Mouse (Mus musculus) cerebellum, adult 9-11 months (tissue): ENCODE data around the gene Medag.
A peak's percentile ranks its signal among the peaks of the same experiment; 100 is the strongest.

Source experiments
- DNase-seq: peaks from one replicate; pipeline ENCODE4 v3.0.0; 2022

Medag gene

DNA sequence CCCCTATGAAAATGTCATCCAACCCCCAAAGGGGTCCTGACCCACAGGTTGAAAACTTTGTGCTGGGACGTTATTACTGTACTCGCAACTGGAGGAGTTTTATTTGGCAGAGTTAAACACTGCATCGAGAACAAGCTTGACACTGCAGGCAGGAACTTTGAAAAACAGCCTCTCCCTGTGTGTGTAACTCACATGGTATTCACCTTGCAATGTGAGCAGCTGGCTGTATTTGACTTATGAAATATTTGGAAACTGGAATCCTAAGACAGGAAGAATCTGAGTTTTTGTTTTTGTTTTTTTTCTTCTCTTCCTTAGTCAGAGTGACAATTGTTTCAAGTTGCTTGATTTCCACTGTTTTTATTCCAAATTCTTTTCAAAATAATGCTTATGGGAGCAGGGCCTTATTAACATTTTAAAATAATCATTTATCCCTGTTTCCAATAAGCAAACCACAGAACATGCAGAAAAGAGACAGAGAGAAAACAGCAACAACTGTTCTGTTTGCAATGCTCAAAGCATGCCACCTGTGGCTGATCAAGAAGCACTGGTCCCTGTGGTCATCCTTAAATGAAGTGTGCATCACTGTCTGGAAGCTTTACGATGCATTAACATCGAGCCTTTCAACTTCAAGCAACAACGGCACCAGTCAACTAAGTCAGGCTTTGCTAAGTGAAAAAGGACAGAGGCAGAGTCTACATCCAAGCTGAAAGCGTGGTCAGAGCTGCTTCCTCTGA lies 26.2 kb upstream of the Medag start:
- DNase-seq = no peak

DNA sequence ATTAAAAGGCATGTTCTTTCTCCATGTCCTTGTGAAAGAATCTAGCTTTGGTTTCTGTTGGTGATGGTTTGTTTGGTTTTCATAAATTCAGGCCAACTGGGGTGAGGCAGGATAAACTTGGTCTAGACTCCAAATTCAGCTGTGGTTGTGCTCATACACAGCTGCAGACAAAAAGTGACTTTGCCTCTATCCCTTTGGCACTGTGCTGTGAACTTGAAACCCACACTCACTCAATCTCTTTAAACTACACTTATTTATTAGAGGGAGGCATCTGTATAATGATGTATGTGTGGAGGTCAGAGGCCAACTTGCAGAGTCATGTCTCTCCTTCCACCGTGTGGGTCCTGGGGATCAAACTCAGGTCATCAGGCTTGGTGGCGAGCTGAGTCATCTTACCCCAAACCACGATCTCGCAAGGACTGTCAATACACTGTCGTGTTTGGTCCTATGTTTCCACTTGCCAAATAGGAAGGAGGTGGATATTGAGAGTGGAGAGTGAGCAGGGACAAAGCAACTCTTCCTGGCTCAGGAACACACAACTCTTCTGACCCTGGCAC lies 25.2 kb upstream of the Medag start:
- DNase-seq = no peak

DNA sequence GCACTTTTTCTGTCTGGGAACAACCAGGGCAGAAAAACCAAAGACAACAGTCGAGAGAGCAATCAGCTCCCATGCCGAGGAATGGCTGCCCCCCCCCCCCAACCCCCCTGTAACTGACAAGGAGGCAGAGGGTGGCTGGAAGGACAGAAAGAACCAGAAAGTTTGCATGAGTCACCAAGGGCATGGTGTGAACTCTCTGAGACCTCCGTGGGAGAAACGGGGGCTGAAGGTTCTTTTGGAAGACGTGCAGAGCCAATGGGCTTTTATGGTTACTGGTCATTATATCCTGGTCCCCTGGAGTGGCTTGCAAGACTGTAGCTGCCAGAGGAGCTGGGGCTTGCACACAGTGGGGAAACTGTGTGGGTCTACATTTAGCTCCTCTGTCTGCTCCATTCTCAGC lies 22.6 kb upstream of the Medag start:
- no peak for DNase-seq

DNA sequence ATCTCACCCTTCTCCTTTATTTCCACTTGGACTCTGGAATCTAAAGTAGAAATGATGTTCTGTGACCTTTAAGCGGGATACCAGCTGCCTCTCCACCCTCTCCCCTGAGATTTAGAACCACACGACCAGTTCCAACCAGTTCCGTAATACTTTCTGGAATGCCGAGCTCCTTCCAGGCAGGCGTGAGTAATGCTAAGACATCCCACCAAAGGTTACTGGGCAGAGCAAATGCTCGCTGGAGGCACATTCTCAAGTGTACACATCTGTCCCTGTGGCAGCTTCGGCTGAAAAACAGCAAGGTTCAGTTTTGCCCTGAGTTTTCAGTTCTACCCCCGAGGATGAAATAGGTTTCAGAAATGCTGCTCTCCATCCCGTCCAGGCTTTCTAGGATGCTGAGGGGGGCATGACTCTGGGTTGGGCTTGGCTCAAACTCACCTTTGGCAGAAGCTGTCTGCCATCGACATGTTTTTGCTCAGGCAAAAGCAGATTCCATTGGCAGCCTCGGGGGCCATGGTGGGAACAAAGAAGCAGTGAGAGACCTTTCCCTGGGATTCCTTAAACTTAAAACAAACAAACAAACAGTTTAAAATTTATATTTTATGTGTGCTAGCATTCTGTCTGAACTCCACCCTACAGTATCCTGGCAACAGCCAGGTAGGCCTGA lies 21.9 kb upstream of the Medag start:
- no peak for DNase-seq

DNA sequence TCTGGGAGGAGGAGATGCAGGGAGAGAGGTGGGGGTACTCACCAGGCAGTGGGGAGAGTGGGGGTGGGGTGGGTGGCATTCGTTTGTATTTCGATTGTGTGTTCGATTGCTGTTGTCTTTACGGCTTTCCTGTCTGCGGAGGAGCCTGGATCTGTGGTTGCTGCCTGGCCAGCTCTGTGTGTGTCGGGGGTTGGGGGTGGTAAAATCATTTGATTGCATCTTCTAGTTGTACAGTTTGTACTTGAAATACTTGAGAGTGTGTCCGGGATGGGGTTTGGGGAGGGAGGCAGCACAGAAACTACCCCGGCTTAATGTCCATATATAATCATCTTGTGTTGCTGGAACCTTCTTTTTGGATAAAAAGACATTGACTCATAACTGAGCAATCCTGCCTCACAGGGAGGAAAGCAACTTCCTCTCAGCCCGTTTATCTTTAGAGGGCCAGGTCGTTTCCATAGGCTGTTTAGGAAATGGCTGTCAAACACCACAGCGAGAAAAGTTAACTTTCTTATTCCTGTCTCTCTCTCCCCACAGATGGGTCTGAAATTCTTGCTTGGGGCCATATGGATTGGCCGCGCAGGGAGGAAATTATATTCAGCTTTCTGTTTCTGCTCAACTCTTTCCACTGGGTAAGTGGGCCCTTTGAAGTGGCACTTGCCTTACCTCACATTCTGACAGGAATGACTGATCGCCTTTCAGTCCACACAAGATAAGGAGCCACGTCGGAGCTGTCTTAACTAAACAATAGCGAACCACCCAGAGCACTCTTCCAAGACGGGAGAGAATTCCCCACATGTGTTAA lies 19.8 kb upstream of the Medag start:
- no peak for DNase-seq

DNA sequence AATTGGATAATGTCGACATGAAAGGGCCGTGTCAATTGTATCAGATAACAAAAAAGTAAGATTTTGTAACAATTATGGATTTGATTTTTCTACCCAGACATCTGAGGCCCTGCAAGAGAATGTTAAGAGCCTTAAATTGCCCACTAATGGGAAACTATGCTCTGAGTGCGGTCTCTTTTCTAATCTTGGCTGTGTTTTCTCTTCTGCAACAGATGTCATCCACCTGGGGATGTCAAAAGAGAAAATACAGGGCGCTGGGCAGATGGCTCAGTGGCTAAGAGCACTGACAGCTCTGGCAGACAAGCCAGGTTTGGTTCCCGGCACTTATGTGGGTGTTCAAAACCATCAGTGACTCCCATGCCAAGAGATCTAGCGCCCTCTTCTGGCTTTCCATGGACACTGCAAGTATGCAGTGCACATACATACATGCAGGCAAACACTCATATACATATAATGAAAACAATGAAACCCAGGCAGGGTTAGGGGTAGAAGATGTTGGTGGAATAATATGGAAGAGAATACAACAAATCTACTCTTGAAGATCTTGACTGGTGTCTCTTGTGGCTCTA lies 19.0 kb upstream of the Medag start:
- DNase-seq = no peak

DNA sequence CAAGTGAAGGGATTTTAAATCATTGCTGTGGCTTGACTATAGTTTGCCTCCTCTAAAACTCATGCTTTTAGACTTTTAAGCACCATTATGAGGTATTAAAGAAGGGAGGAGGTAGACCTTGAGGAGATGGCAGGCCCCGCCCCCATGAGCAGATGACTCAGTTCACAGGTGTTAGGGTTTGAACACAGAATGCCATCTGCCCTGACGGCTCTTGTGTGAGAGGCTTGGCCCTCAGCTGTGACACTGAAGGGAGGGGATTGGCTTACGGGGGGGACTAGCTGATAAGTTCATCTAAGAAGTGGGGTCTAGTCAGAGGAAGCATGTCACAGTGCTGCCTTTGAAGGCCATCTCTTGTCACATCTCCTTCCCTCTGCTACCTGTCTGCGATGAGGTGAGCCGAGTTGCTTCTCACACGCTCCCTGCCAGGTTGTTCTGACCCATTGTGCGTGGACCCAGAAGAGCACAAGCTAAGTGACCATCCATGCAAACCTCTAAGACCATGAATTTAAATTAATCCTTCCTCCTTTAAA lies 10.0 kb upstream of the Medag start:
- no peak for DNase-seq

DNA sequence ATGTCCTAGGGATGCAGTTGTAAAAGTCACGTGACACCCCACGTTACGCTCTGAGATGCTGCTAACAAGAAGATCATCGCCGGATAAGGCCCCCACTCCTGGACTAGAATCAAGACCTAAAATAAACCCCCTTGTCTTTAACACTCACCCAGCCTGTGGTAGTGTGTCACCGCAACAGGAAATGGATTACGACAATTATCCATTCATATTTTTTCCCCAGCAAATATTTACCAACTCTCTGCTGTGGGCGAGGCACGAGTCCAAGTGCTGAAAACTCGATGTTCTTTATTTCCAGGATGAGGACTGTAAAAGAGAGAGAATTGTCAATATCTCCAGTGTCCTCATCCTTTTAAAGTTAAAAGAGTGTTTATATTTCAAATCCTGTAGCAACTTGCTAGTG lies 9.5 kb upstream of the Medag start:
- no peak for DNase-seq

DNA sequence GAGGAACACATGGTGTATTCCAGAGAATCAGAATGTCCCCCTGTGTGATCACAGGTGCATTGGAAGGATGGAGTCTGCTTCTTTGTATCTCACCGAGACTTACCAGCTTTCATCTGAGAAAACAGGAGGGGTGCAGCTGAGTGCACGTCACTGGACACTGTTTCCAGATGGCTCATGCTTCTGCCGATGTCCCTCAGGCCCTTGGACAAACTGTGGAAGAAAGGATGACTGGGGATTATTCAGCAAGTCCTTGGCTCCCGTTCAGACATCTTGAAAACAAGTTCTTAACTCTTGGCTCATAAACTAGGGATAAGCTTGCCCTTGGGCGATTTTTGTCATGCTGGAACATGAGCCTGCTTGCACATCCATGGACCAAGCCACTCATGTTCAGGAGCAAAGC lies 8.2 kb upstream of the Medag start:
- no peak for DNase-seq

DNA sequence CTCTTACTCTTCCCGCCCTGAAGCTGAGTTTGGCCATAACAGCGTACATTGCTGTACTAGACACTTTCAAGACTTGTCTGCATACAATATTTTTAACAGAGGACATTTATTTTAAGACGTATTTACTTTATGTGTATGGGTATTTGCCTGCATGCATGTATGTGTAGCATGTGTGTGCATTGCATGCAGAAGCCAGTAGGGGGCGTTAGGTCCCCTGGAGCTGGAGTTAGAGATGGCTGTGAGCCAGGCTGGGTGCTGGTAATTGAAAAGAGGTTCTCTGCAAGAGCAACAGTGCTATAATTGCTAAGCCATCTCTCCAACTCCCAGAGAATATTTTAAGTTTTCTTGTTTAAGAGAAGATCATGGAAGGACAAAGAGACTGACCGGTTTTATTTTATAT lies 6.8 kb upstream of the Medag start:
- DNase-seq = no peak

DNA sequence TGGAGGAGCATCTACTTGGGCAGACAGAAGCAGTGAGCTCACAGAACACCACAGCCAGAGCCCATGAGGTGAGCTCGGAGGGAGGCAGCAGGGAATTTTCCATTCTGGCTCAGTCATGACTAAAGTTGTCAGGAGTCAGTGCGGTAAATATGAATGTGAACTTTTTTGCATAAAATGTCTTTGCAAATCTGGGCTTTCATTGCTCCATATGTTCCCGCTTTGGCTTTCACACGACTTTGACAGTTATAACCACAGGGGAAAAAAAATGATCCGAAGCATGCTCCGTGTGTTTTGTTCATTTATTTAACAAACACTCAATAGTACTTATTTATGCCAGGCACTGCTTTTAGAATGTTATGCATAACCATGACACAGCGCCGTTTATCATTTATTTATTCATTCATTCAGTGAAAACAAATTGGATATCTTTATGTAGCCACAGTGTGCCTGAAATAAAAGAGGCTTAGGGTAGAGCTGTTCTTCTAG lies 4.7 kb upstream of the Medag start:
- no peak for DNase-seq

DNA sequence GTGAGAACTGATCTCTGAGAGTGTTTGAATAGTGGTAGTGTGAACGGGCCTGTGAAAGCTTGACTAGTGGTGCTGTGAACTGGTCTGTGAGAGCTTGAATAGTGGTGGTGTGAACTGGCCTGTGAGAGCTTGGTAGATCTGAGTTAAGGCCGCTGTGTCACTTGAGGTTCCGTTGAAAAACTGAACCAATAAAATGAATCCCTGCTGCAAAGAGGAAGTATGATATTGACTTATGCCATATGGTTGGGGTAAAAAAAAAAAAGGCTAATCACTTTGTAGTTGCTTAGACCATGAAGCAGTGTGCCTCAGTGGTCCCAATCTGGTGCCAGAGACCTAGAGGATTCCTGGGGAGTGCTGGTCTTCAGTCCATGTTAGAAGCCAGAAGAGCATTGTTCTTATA lies 2.0 kb upstream of the Medag start:
- no peak for DNase-seq

DNA sequence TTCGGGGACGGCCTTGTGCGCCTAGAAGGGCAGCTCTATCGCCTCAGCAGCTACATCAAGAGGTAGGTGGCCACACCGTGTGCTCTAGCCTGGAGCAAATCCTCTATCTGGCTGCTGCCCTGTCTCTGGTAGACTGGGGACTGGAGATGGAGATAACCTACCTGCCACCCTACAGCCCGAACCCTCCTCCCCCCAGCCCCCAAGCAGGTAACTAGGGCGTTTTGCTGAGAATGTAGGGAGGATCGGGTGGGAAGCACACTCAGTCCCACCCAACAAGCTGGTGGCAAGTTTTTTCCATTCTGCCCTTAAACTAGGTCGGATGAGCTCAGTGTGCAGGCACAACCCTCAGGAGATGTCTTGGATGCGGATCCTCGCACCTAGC lies 636 bp downstream of the Medag start:
- DNase-seq = no peak

DNA sequence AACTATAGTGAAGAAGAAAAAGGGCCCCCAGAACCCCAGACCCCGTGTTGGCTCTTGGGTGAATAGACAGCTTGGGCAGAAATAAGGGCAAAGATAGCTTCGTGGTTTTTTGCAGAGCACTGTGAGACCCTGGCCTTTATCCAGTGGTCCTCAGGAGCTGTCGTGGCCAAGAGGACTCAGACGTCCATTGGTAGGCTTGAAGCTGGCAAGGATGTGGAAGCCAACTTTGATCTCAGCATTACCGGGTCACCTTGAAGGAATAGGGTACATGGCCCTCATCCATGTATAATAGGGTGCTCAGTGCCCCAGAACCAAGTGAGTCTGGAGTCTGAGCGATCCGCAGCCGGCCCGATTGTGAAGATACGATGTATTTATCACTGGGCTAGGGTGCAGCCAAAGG lies 1.1 kb downstream of the Medag start:
- DNase-seq = peak; percentile 24

DNA sequence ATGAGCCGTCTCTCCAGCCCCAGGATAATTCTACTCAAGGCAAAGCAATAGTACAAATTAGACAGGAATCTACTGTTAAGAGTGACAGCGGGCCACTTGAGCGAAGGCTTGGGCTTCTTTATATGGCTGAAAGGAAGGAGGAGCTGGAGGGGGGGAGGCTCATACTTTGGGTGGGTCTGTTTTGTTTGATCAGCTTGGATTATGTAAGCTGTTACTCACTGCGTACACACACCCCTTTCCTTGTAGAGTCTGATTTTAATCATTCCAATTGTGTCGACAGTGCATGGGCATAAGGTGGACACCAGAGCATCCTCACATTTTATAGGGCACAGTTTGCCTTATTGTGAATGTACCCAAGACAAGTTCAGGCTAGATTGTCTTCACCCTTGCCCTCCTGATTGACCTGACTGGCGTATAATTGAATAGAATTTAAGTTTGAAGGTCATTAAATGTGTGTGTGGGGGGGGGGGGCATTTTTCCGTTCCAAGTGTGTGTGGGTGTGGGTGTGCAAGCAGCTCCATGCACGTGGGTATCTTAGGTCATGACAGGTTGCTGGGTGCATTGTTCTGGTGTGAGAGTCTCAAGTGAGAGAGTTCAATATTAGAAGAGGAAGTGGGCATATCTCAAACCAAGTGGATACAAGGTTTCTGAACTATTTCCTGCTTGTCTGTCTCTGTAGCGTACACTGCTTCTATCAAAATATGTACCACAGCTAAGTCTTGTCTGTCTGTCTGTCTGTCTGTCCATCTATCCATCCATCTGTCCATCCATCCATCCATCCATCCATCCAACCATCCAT lies 3.0 kb downstream of the Medag start:
- no peak for DNase-seq

DNA sequence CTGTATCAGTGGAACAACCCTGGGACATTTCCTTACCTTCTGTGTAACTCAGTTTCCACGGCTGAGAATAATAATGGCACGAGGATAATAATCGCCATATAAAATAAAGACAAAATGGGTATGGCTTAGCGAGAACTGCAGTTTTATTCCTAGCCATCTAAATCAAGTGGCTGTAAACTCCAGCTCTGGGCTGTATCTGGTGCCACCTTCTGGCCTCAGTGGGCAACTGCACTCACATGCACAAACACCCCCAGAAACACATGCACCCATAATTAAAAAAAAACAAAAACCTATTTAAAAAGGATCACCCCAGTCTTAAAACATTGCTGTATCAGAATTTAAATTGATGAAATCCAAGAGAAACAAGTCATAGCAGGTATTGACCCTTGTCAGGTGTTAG lies 5.8 kb downstream of the Medag start:
- no peak for DNase-seq

DNA sequence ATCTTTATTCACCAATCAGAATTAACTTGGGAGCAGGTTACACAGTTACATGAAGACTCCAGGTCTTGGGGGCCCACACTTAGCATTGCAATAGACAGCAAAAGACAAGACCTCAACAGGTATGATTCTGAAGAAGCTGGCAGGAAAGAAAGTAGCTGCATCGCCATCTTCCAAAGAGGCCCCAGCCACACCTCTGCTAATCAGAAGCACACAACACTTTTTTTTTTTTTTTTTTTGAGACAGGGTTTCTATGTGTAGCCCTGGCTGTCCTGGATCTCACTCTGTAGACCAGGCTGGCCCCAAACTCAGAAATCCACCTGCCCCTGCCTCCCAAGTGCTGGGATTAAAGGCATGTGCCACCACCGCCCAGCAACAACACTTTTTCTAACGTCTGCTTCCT lies 15.0 kb downstream of the Medag start:
- no peak for DNase-seq

DNA sequence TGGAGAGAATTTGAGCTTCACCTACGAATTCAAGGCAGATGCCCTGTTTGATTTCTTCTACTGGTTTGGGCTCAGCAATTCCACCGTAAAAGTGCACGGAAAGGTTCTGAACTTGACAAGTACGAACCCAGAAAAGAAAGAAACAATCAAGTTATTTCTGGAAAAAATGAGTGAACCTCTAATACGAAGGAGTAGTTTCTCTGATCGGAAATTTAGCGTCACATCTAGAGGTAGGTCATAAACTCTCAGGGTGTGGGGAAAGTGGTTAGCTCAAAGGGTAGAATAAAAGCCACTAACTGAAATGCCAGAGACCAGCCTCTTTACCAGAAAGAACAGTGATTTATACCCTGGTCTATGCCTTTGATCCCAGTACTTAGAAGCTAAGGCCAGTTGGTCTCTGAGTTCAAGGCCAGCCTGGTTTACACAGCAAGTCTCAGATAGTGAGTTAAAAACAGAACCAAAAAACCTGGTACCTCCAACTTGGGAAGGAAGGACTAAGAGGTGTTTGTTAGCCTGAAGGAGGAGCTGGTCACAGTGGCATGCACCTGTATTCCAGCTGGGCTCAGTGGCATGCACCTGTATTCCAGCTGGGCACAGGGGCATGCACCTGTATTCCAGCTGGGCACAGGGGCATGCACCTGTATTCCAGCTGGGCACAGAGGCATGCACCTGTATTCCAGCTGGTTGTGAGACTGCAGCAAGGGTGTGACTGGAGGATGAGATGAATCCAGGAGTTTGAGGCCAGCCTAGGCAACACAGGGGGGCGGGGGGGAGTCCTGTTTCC lies 15.9 kb downstream of the Medag start:
- DNase-seq = no peak

DNA sequence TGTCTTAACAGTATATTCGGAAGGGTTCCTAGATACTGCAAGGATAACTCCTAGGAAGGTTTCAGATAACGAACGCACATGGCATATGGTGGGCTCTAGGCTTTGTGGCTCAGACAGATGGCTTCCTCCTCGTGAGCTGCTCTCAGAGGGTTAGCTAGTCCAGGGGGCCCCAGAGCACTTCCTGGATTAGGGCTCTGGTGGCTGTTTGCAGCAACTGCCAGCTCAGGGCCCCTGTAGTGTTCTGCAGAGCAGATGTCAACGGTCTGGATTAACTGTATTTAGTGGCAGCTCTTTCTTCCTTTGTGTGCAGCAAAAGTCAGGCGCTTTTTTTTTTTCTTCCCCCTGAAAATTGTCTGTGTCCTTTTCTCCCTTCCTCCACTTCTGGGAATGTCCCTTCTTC lies 16.8 kb downstream of the Medag start:
- DNase-seq = no peak

DNA sequence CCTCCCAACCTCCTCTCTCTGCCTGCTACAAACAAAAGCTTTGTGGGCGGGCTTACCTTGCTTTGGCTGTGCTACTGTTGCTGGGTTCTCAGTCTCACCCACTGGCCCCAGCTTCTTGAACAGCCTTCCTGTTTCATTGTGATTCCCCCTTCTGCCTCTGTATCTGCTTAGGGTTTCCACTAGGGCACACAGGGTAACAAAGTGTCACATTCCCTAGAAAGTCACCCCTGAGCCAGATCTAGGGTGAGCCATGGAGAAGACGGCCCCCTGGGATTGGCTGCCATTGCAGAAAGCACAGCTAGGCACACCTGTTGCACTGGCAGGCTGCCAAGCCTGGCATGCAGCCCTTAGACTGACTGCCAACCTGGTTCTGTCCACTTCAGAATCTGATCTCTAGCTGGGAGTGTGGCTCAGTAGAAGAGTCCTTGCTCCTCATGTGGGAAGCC lies 17.3 kb downstream of the Medag start:
- DNase-seq = peak; percentile 81

DNA sequence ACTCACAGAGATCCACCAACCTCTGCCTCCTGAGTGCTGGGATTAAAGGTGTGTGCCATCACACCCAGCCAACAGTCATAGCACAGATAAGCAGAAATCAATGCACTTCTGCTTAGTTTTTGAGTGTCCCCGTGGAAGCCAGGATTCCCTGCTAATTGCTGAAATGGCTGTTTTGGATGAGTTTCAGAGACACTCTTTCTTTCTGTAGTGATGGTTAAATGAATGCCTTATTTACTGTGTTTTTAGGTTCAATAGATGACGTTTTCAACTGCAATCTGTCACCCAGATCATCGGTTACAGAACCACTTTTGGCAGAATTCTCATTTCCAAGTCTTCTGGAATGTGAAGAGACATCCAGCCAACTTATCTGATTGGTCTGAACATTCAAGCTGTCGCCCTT lies 18.0 kb downstream of the Medag start:
- DNase-seq = no peak
